Mouse (Mus musculus) gastrocnemius, adult 2 months (tissue): ENCODE data around the gene Hapln1. TPM values are rescaled to one million over a fixed set of nuclear protein-coding genes. Genes with fewer than 3 reads are reported as not detected.

Experiments
- DNase-seq: peaks from one replicate; pipeline ENCODE4 v3.0.0; 2022
- H3K27ac ChIP-seq: fragments of 200-600 bp; 2 replicates; pipeline ENCODE4 v1.8.1; 2022; ENCODE audit warnings: mild to moderate bottlenecking
- H3K4me3 ChIP-seq: fragments of 200-600 bp; 2 replicates; pipeline ENCODE4 v1.8.1; 2022; ENCODE audit warnings: mild to moderate bottlenecking, moderate library complexity
- CTCF ChIP-seq: fragments of 200-600 bp; IDR thresholded peaks from 2 replicates; pipeline ENCODE4 v1.8.1; 2022; ENCODE audit warnings: antibody characterized with exemption, mild to moderate bottlenecking, moderate library complexity
- intact Hi-C: fragments of 180-260 bp; cut with DNase I; formaldehyde crosslinking; loops from one replicate; pipeline ENCODE4 v1.15.1; 2025
- total RNA-seq, 2 experiments: library from RNA; stranded (reverse); gene quantifications; 2 replicates each; pipeline ENCODE4 v1.2.3; 2021

Hapln1 gene
- total RNA-seq, 2 experiments from 2014 or later: 0.20 TPM; not detected in 1

DNA sequence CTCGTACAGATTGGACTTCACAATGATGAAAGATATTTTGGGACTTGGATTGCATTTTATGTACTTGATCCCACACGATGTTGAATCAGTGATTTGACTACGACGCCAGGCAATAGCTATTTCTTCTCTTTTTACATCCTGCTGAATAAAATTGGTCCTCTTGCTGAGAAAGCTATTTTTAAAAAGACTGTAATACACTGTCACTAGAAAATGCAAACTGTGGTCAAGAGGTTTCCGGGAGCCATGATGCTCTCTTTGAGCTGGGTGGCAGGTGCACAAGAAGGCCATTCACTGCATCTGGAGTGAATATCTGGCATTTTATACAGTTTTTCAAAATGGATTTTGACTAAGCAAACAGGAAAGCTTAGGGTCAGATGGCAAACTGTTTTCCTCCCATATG lies 24.9 kb downstream of the Hapln1 start:
- TF ChIP-seq CTCF: no peak
- intact Hi-C loops: no loop called here
- H3K4me3 ChIP-seq: no peak overlapping the region
- no peak for DNase-seq
- H3K27ac ChIP-seq: no peak overlapping the region

DNA sequence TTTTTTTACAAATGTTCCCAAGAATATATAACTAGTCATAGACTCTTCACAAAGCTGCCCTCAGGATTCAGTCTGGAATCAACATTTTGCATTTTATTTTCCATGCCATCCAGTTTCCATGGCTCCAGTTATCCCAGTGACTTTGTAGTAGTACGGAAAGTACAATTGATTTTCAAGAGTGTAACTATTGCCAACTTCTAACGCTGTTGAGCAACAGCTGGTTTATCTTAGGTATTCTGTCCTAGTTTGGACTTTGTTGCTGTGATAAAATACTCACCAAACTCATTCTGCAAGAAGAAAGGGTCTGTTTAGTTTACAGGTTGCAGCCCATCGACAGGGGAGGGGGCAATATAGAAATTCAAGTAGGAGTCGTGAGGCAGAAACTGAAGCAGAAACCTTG lies 26.7 kb downstream of the Hapln1 start:
- Histone ChIP-seq H3K4me3 (no peak overlapping the region), H3K27ac (no peak overlapping the region)
- intact Hi-C loops: no loop called here
- no peak for TF ChIP-seq CTCF
- DNase-seq: no peak

DNA sequence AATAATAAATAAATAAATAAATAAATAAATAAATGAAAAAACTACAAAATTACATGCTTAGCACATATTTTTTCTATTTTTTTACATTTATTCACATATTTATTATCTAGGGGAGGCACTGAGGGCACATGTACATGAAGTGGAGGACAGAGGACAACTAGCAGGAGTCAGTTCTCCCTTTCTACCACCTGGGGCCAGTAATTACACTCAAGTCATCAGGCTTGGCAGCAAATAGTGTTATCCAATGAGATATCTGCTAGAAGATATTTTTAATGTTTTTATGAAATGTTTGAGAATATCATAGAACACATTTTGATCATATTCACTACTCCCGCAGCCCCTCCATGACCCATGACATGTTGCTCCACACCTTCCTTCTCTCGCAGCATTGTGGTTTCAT lies 39.5 kb downstream of the Hapln1 start:
- Histone ChIP-seq H3K4me3 (no peak overlapping the region), H3K27ac (no peak overlapping the region)
- intact Hi-C loops: no loop called here
- TF ChIP-seq CTCF: no peak
- no peak for DNase-seq

DNA sequence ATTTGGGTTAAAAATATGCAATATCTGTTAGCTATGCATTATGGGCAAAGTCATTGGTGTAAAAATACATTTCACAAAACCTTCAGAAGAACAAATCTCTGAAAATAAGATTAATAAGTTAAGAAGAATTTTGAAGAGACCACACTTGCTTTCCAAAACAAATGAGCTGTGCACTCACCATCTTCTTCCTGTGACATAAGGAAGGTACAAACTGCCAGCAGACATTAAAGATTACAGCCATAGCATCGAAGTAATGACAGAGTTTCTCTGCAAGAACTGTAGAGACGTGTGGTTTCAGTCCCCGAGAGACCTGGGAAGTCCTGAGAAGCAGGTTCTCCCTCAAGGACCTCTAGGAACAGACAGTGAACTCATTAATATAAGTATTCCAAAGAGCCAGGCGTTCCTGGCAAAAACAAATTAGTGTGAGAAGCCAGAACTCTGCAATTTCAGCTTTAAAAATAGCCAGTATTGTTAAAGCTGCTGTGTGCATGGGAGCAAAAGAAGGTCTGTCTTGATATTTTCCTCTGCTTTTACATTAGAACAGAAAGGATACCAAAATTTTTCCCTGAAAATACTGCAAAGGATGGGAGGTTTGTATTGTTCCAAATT lies 43.6 kb downstream of the Hapln1 start:
- intact Hi-C loops: no loop called here
- no peak for TF ChIP-seq CTCF
- Histone ChIP-seq H3K27ac (no peak overlapping the region), H3K4me3 (no peak overlapping the region)
- DNase-seq: no peak

DNA sequence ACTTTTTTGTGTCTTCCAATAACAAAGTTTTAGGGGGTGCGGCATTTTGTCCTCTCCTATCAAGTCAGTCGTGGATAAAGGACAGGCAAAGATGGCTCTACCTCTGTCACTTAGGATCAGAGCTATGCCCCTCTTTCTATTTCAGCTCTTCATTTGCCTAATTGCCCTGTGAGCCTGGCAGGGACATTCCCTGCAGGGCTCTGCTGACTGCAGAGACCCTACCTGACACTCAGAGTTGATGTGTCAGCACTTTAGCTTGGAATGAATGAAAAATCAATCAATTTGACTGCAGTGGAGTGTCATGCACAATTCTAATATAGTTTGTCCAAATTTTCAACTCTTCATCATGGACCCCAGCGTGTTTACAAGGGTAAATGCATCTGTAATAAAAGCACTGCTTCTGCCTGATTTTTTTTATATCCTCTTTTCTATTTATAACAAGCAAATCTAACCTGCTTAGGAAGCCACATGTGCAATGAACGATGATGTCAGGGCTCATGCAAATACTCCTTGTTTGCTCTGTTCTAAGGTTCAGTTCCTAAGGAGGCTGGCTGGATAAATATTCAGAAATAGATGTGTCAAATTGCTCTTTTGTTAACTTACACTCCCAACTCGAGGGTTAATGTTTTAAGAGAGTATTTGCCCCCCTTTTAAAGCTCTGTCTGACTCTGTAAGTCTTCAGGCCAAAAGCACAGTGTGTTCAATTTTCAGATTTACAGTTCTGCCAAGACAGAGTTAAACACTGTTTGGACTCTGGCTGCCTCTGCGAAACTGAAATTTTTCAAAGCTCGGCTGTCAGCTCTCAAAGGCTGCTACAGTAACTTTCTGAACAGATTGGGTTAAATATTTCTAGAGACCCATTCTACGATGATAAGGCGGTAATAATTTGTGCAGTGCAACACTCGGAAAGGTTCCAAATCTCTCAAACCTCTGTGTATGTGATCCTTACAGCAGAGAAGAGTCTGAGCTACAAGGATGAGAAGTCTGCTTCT lies 44.4 kb downstream of the Hapln1 start:
- intact Hi-C loops: no loop called here
- no peak for DNase-seq
- no peak overlapping the region for H3K27ac ChIP-seq
- TF ChIP-seq CTCF: no peak
- H3K4me3 ChIP-seq: no peak overlapping the region

DNA sequence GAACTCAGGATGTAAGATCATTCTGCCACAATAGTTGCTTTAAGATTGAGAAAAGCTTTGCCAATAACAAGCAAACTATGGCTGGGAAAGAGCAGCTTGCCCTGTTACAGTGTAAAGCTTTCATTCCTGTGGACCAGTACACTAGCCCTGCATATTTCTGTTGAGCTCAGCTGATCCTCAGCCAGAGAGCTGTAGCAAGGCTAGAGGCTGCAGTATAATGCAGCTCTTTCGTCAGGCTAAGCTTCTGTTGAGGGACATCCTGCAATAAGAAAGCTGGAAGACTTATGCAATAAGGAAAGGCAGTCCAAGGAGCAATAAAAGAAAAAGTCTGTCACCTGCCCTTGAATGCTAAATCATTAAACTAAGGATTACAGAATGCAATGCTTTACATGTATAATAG lies 45.5 kb downstream of the Hapln1 start:
- intact Hi-C loops: no loop called here
- Histone ChIP-seq H3K4me3 (no peak overlapping the region), H3K27ac (no peak overlapping the region)
- DNase-seq: no peak
- TF ChIP-seq CTCF: no peak

DNA sequence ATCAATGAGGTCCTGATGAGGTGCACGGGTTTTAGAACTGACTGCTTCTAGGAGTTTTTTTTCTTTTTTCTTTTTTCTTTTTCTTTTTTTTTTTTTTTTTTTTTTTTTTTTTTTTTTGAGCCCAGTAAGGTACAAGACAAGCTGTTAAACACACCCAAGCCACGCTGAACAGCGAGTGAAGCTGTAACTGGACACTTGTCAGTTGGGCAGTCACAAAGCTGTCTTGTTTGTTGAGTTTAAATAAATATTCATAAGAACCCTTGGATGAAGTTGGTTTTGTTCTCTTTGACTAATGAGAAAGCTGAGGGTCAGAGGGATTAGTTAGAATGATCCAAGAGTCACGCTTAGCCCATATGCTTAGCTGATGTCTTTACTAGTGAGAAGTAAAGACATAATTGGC lies 55.5 kb downstream of the Hapln1 start:
- no peak for TF ChIP-seq CTCF

DNA sequence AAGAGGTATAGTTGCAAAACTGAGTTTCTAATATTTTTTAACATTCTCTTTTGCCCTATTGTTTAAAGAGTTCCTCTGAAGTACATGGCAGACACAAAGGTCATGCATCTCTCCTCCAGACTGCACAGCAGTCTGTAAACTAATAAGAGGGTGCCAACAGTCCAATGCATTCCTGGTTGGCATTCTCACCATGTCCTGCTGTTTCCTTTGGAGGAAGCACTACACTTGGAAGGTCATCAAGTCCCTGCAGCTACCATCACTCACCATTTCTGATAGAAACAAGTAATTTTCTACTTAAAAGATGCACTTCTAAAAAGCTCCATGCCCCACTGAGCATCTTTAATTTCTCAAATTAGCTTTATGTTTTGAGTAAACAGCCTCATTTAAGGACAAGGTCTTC lies 57.8 kb downstream of the Hapln1 start:
- intact Hi-C loops: no loop called here
- Histone ChIP-seq H3K27ac (no peak overlapping the region), H3K4me3 (no peak overlapping the region)
- DNase-seq: no peak
- no peak for TF ChIP-seq CTCF

More for the DNA sequence above, 55.5 kb downstream of the Hapln1 start:
- H3K4me3 ChIP-seq: no peak overlapping the region
- H3K27ac ChIP-seq: no peak overlapping the region
- intact Hi-C loops: no loop called here
- DNase-seq: no peak

DNA sequence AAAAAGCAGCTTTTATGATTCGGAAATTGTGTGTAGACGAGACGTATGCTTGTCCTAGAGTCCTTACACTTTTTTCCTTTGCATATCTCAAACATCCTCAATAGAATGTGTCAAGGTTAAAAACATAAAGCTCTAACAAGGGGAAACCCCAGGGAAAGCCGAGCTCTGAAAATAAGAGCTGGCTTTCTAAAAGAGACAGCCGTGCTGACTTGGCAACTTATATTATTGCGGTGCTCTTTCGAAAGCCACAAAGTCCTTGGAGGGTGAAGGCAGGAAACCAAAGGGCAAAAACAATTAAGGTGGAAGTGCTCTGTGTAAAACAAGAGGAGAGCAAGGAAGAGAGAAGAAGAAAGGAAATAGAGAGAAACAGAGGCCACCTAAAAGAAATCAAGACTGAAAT lies 60.9 kb downstream of the Hapln1 start:
- H3K27ac ChIP-seq: no peak overlapping the region
- intact Hi-C loops: no loop called here
- H3K4me3 ChIP-seq: no peak overlapping the region
- DNase-seq: no peak
- no peak for TF ChIP-seq CTCF

DNA sequence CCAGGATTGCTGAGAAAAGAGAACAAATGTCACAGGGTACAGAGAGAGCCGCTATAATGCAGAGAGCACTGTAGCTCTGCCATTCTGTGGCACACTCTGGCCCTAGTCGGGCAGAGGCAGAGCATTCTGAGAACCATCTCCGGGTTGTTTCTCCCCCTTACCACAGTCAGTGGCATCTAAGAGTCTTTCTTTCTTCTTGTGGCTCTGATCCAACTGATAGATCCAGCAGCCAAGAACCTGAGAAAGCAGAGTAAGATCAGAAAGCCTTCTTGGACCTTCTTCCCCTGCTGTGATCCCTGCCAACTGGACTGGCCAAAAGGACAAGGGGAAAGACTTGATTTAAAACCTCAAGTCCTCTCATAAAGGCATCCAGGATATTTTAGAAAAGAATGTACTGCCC lies 63.7 kb downstream of the Hapln1 start:
- DNase-seq: no peak
- intact Hi-C loops: no loop called here
- H3K27ac ChIP-seq: no peak overlapping the region
- TF ChIP-seq CTCF: no peak
- no peak overlapping the region for H3K4me3 ChIP-seq

DNA sequence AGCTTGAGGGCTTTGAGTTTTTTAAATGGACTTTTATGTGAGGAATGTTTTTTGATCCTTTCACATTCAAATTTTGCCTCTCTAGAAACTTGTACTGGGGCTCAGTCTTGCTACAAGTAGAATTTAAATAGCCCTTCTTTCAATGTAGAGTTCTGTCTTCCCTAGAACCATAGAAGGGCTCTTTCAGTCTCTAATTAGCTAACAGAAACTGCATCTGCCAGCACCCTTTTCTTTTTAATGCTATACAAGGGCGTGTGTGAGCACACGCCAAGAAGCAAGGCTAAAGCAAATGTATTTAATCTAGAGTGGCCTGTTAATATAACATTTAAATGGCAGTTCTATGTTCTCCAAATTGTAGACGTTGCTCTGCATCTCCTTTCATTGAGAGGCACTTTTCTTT lies 67.8 kb downstream of the Hapln1 start:
- no peak for DNase-seq
- intact Hi-C loops: no loop called here
- Histone ChIP-seq H3K4me3 (no peak overlapping the region), H3K27ac (no peak overlapping the region)
- no peak for TF ChIP-seq CTCF

DNA sequence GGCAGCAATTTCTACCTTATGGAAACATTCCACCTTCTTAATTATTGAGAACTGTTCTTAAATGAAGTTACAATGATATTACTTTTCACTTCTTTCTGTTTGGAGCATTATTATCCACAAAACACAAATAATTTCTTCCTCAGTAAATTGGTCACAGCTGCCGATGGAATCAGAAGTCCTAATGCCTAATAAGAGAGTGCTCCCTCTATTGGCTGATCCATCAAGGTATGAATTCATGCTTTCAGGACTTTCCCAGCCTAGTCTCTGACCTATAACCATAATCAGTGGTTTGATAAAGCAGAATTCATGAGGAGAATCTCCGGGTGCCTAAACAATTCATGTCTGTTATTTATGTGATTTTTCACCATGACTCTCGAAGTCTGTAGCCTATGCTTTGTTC lies 79.5 kb downstream of the Hapln1 start:
- intact Hi-C loops: no loop called here
- peak; percentile 4; the same call in 1 of the 2 replicates for TF ChIP-seq CTCF
- Histone ChIP-seq H3K27ac (no peak overlapping the region), H3K4me3 (no peak overlapping the region)
- no peak for DNase-seq

DNA sequence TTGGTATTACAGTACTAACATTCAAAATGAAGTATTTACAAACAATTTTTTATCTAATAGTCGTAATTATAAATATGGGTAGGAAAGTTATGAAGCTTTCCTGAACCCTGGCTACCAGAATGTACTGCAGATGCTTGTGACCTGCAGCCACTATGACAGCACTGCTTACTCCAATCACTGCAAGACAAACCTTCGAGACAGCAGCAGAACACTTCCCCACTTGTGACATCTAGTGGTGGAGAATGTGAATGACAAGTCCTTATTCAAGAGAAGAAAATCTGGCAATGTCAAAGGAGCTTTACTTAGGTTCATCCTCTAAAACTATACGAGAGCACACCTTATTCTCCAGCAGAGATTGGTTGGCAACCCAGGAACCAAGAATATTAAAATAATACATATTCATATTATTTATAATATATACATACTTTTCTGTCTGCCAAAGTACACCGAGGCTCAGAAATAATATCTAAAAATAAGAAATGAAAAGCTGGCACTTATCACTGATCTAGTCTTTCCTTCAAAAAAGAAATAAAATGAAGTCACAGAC lies 94.6 kb downstream of the Hapln1 start:
- Histone ChIP-seq H3K27ac (no peak overlapping the region), H3K4me3 (no peak overlapping the region)
- intact Hi-C loops: loop anchor here (5.0 kb wide), 1 partner anchor 87 kb away; no protein-coding TSS in a partner anchor
- no peak for DNase-seq
- TF ChIP-seq CTCF: peak; percentile 77
